In genomic region chr19:55063272-55063671, GRCm38 (mm10) we compare ENCODE assay signal across 8 mouse cellular contexts.
DNase-seq lines count a peak whose midpoint lies in the region; ATAC-seq and TF ChIP-seq lines count a peak whose summit lies in the region.

No protein-coding gene starts in this region.

- in situ Hi-C loops in ES-E14 (cut with MboI; ENCODE audit: low sequenced_read_pairs in 2 of 2, unreplicated experiment in 2 of 2): loop anchor here (10.0 to 25.0 kb wide), 4 partner anchors 132 to 1408 kb away; partner anchors contain the start of gene Adra2a (in 1 of the 2)

- DNase-seq in ES-E14 (ENCODE audit: low read depth, low spot score): peak; percentile 16
- peak; percentile 19 for DNase-seq in mesoderm, embryonic 11.5 days (ENCODE audit: low read depth, low spot score)
- no peak for DNase-seq in T-cell, adult 2 months (ENCODE audit: low spot score)
- DNase-seq in left cerebral cortex, adult 11 months (ENCODE audit: low spot score): no peak
- no peak for DNase-seq in ovary, postnatal 36 days (ENCODE audit: low spot score)

- H3K36me3 ChIP-seq in heart, embryonic 12.5 days: peaks cover 9% of the 10 kb centered on the region; the same call in 1 of the 2 replicates
- no peaks in the 10 kb centered on the region for H3K36me3 ChIP-seq in heart, embryonic 11.5 days (ENCODE audit: control insufficient read depth, insufficient read depth, low read length)
- H3K36me3 ChIP-seq in ES-E14 (ENCODE audit: control insufficient read depth, insufficient read depth, low read length, poor library complexity, severe bottlenecking): peaks cover 2% of the 10 kb centered on the region; the same call in 1 of the 2 replicates

- H3K4me2 ChIP-seq in heart, embryonic 12.5 days: no peak overlapping the region
- no peak overlapping the region for H3K4me2 ChIP-seq in heart, embryonic 11.5 days

- 43% methylated on average over 6 of the region's 6 CpGs for WGBS in heart, embryonic 12.5 days
- 41% methylated on average over 6 of the region's 6 CpGs for WGBS in heart, embryonic 11.5 days (ENCODE audit: insufficient replicate concordance)

- H3K27me3 ChIP-seq in heart, embryonic 12.5 days (replicated peaks): no peaks in the 10 kb centered on the region
- no peaks in the 10 kb centered on the region for H3K27me3 ChIP-seq in heart, embryonic 11.5 days (ENCODE audit: control insufficient read depth, insufficient read depth, low read length)

- 0 out of 2 replicates have a peak, but pooled peaks have one; percentile 47 for ATAC-seq in heart, embryonic 12.5 days (ENCODE audit: insufficient number of reproducible peaks, low FRiP score)
- no peak for ATAC-seq in heart, embryonic 11.5 days (replicated peaks; ENCODE audit: insufficient number of reproducible peaks, low FRiP score, low TSS enrichment)
- peak; percentile 72 to 88 for ATAC-seq in hematopoietic stem cell, adult 5-6 weeks (replicated peaks in 1 of 2; ENCODE audit: insufficient read depth in 1 of 2, low FRiP score in 2 of 2, low TSS enrichment in 1 of 2, low read depth in 1 of 2, poor library complexity in 2 of 2, severe bottlenecking in 2 of 2)

- H3K27ac ChIP-seq in heart, embryonic 12.5 days (ENCODE audit: poor library complexity, severe bottlenecking): no peak overlapping the region
- H3K27ac ChIP-seq in heart, embryonic 11.5 days (ENCODE audit: low read depth, low read length): no peak overlapping the region
- H3K27ac ChIP-seq in ES-E14 (ENCODE audit: insufficient read depth, low read depth, low read length, poor library complexity, severe bottlenecking): no peak overlapping the region

- peaks cover 11% of the 10 kb centered on the region; the same call in 1 of the 2 replicates for H3K9me3 ChIP-seq in heart, embryonic 12.5 days (replicated peaks)
- peaks cover 9% of the 10 kb centered on the region; the same call in 1 of the 2 replicates for H3K9me3 ChIP-seq in heart, embryonic 11.5 days (replicated peaks; ENCODE audit: control insufficient read depth, low read length)
- no peaks in the 10 kb centered on the region for H3K9me3 ChIP-seq in ES-E14 (ENCODE audit: control insufficient read depth, insufficient read depth, low read depth, low read length)

- H3K4me3 ChIP-seq in heart, embryonic 12.5 days: no peak overlapping the region
- H3K4me3 ChIP-seq in heart, embryonic 11.5 days (ENCODE audit: low read depth, low read length): no peak overlapping the region
- H3K4me3 ChIP-seq in ES-E14 (ENCODE audit: insufficient read depth in 1 of 2, low read depth in 1 of 2, low read length in 2 of 2, poor library complexity in 1 of 2, severe bottlenecking in 1 of 2): no peak overlapping the region

- no peak overlapping the region for H3K9ac ChIP-seq in heart, embryonic 12.5 days
- no peak overlapping the region for H3K9ac ChIP-seq in heart, embryonic 11.5 days (ENCODE audit: low read depth, low read length)
- no peak overlapping the region for H3K9ac ChIP-seq in ES-E14 (ENCODE audit: insufficient read depth, low read depth, low read length, poor library complexity, severe bottlenecking)

- peaks cover 6% of the 10 kb centered on the region for H3K4me1 ChIP-seq in heart, embryonic 12.5 days (replicated peaks)
- H3K4me1 ChIP-seq in heart, embryonic 11.5 days (ENCODE audit: control insufficient read depth, insufficient read depth, low read length): no peaks in the 10 kb centered on the region
- no peaks in the 10 kb centered on the region; a peak in 2 of 4 replicates for H3K4me1 ChIP-seq in ES-E14 (ENCODE audit: control insufficient read depth in 2 of 2, insufficient read depth in 2 of 2, low read length in 2 of 2, poor library complexity in 1 of 2)

TF ChIP-seq in ES-E14, 5 proteins besides CTCF, POLR2A, EP300 and RAD21:
- TF ChIP-seq HCFC1 (IDR thresholded peaks at IDR 0.05; ENCODE audit: borderline replicate concordance, insufficient read depth, low read length): no peak
- TF ChIP-seq CHD2 (IDR thresholded peaks at IDR 0.05; ENCODE audit: low read depth, low read length): no peak
- TF ChIP-seq MAFK (IDR thresholded peaks at IDR 0.05; ENCODE audit: insufficient read depth, low read depth, low read length): no peak
- TF ChIP-seq ZC3H11A (IDR thresholded peaks at IDR 0.05; ENCODE audit: borderline replicate concordance, low read depth, low read length): no peak
- no peak for TF ChIP-seq ZNF384 (IDR thresholded peaks at IDR 0.05; ENCODE audit: low read depth, low read length)

Comparison
In these comparisons a context has a peak if more than half of its experiments do, and no peak if none do; other contexts are left out.
1. DNase-seq: peak in ES-E14 (single experiment) and mesoderm, embryonic 11.5 days (single experiment); none in T-cell, adult 2 months (single experiment), left cerebral cortex, adult 11 months (single experiment) and ovary, postnatal 36 days (single experiment).